Mouse (Mus musculus) stomach, embryonic 14.5 days (tissue): ENCODE measurements at regions not wholly inside any gene's neighbourhood (a gene's known extent, or its start where the extent isn't known, plus 50 kb on each side); places are given as distances from the start of the nearest gene placed in this dataset.
"Not testable (repeated sequence)": the region's sequence is repeated elsewhere in the genome, so short reads cannot be mapped to it uniquely, and the experiment has no call there.

ENCODE experiments used
- ATAC-seq: fragments of 200-750 bp; cut with Nextera tagmentation; 2 replicates; pipeline ENCODE4 v1.8.0; 2017; ENCODE audit warnings: low read depth, moderate TSS enrichment; ENCODE audit not compliant: insufficient number of reproducible peaks, insufficient read depth, low FRiP score
- H3K27ac ChIP-seq: fragments of 300-500 bp; sonication (generic); 2 replicates; pipeline ENCODE4 v1.5.1; 2014; ENCODE audit warnings: mild to moderate bottlenecking, low read length, moderate library complexity, mixed read lengths
- H3K27me3 ChIP-seq: fragments of 300-500 bp; sonication (generic); 2 replicates; pipeline ENCODE4 v1.6.1; 2014; ENCODE audit warnings: low read length, control low read depth, mixed read lengths; ENCODE audit not compliant: control insufficient read depth, insufficient read depth
- H3K36me3 ChIP-seq: fragments of 300-500 bp; sonication (generic); 2 replicates; pipeline ENCODE4 v1.6.1; 2014; ENCODE audit warnings: mild to moderate bottlenecking, control low read depth, low read length, moderate library complexity, mixed read lengths; ENCODE audit not compliant: control insufficient read depth, insufficient read depth
- H3K4me1 ChIP-seq: fragments of 300-500 bp; sonication (generic); 2 replicates; pipeline ENCODE4 v1.6.1; 2014; ENCODE audit warnings: low read length, control low read depth, mixed read lengths; ENCODE audit not compliant: control insufficient read depth, insufficient read depth
- H3K4me2 ChIP-seq: fragments of 300-500 bp; sonication (generic); replicated peaks from 2 replicates; pipeline ENCODE4 v1.6.1; 2014; ENCODE audit warnings: low read depth, low read length, control low read depth
- H3K4me3 ChIP-seq: fragments of 300-500 bp; sonication (generic); 2 replicates; pipeline ENCODE4 v1.5.1; 2014; ENCODE audit warnings: low read depth, low read length, control low read depth
- H3K9ac ChIP-seq: fragments of 300-500 bp; sonication (generic); replicated peaks from 2 replicates; pipeline ENCODE4 v1.6.1; 2014; ENCODE audit warnings: low read depth, mild to moderate bottlenecking, control low read depth, low read length, moderate library complexity, mixed read lengths
- H3K9me3 ChIP-seq: fragments of 300-500 bp; sonication (generic); 2 replicates; pipeline ENCODE4 v1.6.1; 2016; ENCODE audit warnings: low read depth, low read length, control low read depth; ENCODE audit not compliant: control insufficient read depth
- WGBS: fragments of 180-500 bp; shearing (Covaris S2); extraction: QIAGEN DNeasy Blood & Tissue Kit; methylation state at CpG from one replicate; pipeline ENCODE4 v1.1.7; 2014; 5-methylcytosine and 5-hydroxymethylcytosine counted together

- 85% methylated on average over 2 of the region's 2 CpGs for WGBS
- ATAC-seq: no peak
These were observed 67.2 kb downstream of the Qdpr start for GRCm38 (mm10) chr5:45382804-45383203.

DNA sequence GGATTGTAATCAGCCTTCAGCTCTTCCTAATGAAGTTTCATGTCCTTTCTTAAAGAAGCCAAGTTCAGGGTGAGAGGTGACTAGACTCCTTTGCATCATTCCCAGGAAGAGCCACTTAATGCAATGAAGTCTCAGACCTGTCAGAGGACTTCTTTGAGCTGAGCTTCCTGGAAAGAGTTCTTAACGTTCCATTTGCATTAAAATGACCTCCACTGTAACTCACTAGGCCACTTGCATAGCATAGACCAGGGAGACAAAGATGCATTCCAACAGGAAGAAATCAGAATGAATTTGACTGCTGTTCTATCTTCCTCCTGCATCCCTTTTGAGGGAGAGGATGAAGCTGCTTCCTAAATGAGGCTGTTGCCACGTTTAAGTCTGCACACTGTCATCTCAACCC is 71.5 kb downstream of the Qdpr start:
- H3K36me3 ChIP-seq: no peaks in the 10 kb centered on the region
- H3K4me1 ChIP-seq: no peaks in the 10 kb centered on the region
- H3K9me3 ChIP-seq: no peaks in the 10 kb centered on the region
- no peak overlapping the region for H3K4me3 ChIP-seq
- no peak for ATAC-seq
- no peak overlapping the region for H3K27ac ChIP-seq
- WGBS: 9% methylated on average over 2 of the region's 2 CpGs
- no peaks in the 10 kb centered on the region for H3K27me3 ChIP-seq
- no peak overlapping the region for H3K4me2 ChIP-seq
- H3K9ac ChIP-seq: no peak overlapping the region

More at GRCm38 (mm10) chr5:45382804-45383203, 67.2 kb downstream of the Qdpr start:
- Histone ChIP-seq H3K4me1 (no peaks in the 10 kb centered on the region), H3K36me3 (no peaks in the 10 kb centered on the region), H3K9me3 (no peaks in the 10 kb centered on the region), H3K4me3 (no peak overlapping the region), H3K4me2 (no peak overlapping the region), H3K27me3 (no peaks in the 10 kb centered on the region), H3K9ac (no peak overlapping the region), H3K27ac (no peak overlapping the region)

DNA sequence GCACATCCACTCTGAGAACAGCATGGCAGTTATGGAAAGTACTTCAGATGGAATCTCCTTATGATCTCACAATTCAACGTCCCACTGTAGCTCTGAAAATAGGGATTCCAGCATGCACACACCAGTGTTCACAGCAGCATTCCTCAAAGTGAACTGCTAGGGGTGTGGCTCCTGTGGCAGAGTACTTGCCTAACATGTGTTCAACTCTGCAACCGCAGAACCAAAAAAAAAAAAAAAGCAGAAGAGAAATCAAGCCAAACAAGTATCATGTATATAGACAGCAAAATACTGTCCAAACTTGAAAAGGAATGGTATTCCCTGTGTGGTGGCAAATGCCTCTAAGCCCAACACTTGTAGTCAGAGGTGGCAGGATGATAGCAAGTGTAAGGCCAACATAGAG is 77.0 kb downstream of the Qdpr start:
- WGBS: 64% methylated on average over 2 of the region's 2 CpGs
- no peak overlapping the region for H3K4me2 ChIP-seq
- no peak for ATAC-seq
- no peak overlapping the region for H3K9ac ChIP-seq
- no peaks in the 10 kb centered on the region for H3K36me3 ChIP-seq
- no peak overlapping the region for H3K4me3 ChIP-seq
- no peak overlapping the region for H3K27ac ChIP-seq
- no peaks in the 10 kb centered on the region for H3K9me3 ChIP-seq
- no peaks in the 10 kb centered on the region for H3K4me1 ChIP-seq
- no peaks in the 10 kb centered on the region for H3K27me3 ChIP-seq

DNA sequence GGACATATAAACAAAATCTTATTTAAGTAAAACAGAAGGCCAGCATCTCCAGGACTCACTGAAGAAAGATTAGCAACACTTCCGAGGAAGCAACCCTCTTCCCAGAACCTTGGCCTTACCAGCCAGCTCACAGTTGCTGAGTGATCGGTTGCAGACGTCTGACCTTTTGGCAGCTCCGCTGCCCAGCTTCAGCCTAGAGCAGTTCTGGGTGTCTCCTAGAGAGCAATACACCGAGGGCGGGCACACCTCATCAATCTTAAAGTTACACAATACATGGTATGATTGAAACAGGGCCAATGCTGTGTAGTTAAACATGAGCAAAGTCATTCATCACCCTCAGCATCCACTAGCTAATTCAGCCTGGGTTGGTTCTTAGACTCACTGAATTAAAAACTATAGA is 81.6 kb downstream of the Qdpr start:
- Histone ChIP-seq H3K27me3 (no peaks in the 10 kb centered on the region), H3K4me1 (no peaks in the 10 kb centered on the region), H3K9me3 (no peaks in the 10 kb centered on the region), H3K4me3 (no peak overlapping the region), H3K9ac (no peak overlapping the region), H3K4me2 (no peak overlapping the region), H3K36me3 (no peaks in the 10 kb centered on the region), H3K27ac (no peak overlapping the region)
- whole genome bisulfite sequencing: 39% methylated on average over 6 of the region's 6 CpGs
- ATAC-seq: no peak

DNA sequence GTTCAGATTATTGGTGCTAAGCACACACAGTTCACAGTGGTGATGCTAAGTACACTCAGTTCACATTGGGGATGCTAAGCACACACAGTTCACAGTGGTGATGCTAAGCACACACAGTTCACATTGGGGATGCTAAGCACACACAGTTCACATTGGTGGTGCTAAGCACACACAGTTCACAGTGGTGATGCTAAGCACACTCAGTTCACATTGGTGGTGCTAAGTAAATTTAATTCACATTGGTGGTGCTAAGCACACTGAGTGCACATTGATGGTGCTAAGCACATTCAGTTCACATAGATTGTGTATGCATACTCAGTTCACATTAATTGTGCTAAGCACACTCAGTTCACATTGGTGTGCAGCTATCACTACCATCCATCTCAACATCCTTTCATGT is 89.8 kb downstream of the Qdpr start:
- Histone ChIP-seq H3K9ac (no peak overlapping the region), H3K36me3 (no peaks in the 10 kb centered on the region), H3K27ac (no peak overlapping the region), H3K9me3 (no peaks in the 10 kb centered on the region), H3K27me3 (no peaks in the 10 kb centered on the region), H3K4me3 (no peak overlapping the region), H3K4me2 (no peak overlapping the region), H3K4me1 (no peaks in the 10 kb centered on the region)
- ATAC-seq: no peak

DNA sequence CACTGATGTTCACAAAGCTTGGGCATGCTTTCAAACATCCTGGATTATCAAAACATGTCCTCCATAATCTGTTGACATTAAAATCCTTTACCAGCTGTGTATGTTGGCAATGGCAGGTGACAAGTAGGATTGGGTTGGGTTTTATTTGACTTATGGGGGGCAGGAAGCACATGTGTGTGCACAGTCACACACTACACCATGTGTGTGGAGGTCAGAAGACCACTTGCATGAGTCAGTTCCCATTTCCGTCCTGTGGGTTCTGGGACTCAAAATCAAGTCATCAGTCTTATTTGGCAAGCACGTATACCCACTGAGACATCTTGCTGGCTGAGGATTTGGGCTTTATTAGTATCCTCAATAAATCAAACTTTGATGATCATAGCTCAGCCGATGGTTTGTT is 109.6 kb downstream of the Qdpr start:
- no peak for ATAC-seq
- H3K27me3 ChIP-seq: no peaks in the 10 kb centered on the region
- no peak overlapping the region for H3K4me2 ChIP-seq
- H3K9me3 ChIP-seq: no peaks in the 10 kb centered on the region
- H3K9ac ChIP-seq: no peak overlapping the region
- H3K27ac ChIP-seq: no peak overlapping the region
- H3K4me1 ChIP-seq: no peaks in the 10 kb centered on the region
- WGBS: 70% methylated on average over 3 of the region's 3 CpGs
- no peak overlapping the region for H3K4me3 ChIP-seq
- no peaks in the 10 kb centered on the region for H3K36me3 ChIP-seq

- Histone ChIP-seq H3K36me3 (no peaks in the 10 kb centered on the region), H3K4me1 (no peaks in the 10 kb centered on the region), H3K4me3 (no peak overlapping the region), H3K27ac (no peak overlapping the region), H3K4me2 (no peak overlapping the region), H3K9ac (no peak overlapping the region), H3K27me3 (no peaks in the 10 kb centered on the region), H3K9me3 (no peaks in the 10 kb centered on the region)
- 33% methylated on average over 2 of the region's 2 CpGs for WGBS
- ATAC-seq: no peak
These were observed 113.2 kb downstream of the Qdpr start for GRCm38 (mm10) chr5:45336801-45337200.

GRCm38 (mm10) chr5:45324468-45324867 is 125.6 kb downstream of the Qdpr start:
- not testable (repeated sequence) for H3K27me3 ChIP-seq, H3K27ac ChIP-seq, H3K4me1 ChIP-seq, H3K4me3 ChIP-seq, ATAC-seq, H3K9ac ChIP-seq, H3K36me3 ChIP-seq, H3K4me2 ChIP-seq, H3K9me3 ChIP-seq
- WGBS: 54% methylated on average over 2 of the region's 2 CpGs

GRCm38 (mm10) chr5:45323500-45323899 is 126.5 kb downstream of the Qdpr start:
- H3K36me3 ChIP-seq: no peaks in the 10 kb centered on the region
- H3K4me3 ChIP-seq: no peak overlapping the region
- no peaks in the 10 kb centered on the region for H3K9me3 ChIP-seq
- no peak for ATAC-seq
- H3K9ac ChIP-seq: no peak overlapping the region
- H3K27me3 ChIP-seq: no peaks in the 10 kb centered on the region
- H3K4me1 ChIP-seq: no peaks in the 10 kb centered on the region
- no peak overlapping the region for H3K4me2 ChIP-seq
- no peak overlapping the region for H3K27ac ChIP-seq
- 74% methylated on average over 4 of the region's 4 CpGs for WGBS
